Mouse (Mus musculus) heart, embryonic 12.5 days (tissue): ENCODE measurements around the gene Cd72. TPM values are rescaled to one million over a fixed set of nuclear protein-coding genes. Genes with fewer than 3 reads are reported as not detected.

Experiments used
- ATAC-seq: fragments of 200-750 bp; cut with Nextera tagmentation; 2 replicates; pipeline ENCODE4 v1.8.0; 2017; ENCODE audit warnings: moderate TSS enrichment, moderate library complexity; ENCODE audit not compliant: insufficient number of reproducible peaks, low FRiP score
- H3K27ac ChIP-seq: fragments of 300-500 bp; sonication (generic); 2 replicates; pipeline ENCODE4 v1.5.1; 2016; ENCODE audit warnings: mild to moderate bottlenecking, moderate library complexity; ENCODE audit not compliant: poor library complexity, severe bottlenecking
- H3K27me3 ChIP-seq: fragments of 300-500 bp; sonication (generic); replicated peaks from 2 replicates; pipeline ENCODE4 v1.6.1; 2016; ENCODE audit warnings: mild to moderate bottlenecking, moderate library complexity
- H3K36me3 ChIP-seq: fragments of 300-500 bp; sonication (generic); 2 replicates; pipeline ENCODE4 v1.6.1; 2016; ENCODE audit warnings: mild to moderate bottlenecking, moderate library complexity
- H3K4me1 ChIP-seq: fragments of 300-500 bp; sonication (generic); replicated peaks from 2 replicates; pipeline ENCODE4 v1.6.1; 2016; ENCODE audit warnings: mild to moderate bottlenecking
- H3K4me2 ChIP-seq: fragments of 300-500 bp; sonication (generic); 2 replicates; pipeline ENCODE4 v1.6.1; 2016; ENCODE audit warnings: mild to moderate bottlenecking, moderate library complexity
- H3K4me3 ChIP-seq: fragments of 300-500 bp; sonication (generic); 2 replicates; pipeline ENCODE4 v1.5.1; 2016; ENCODE audit warnings: mild to moderate bottlenecking
- H3K9ac ChIP-seq: fragments of 300-500 bp; sonication (generic); 2 replicates; pipeline ENCODE4 v1.6.1; 2016; ENCODE audit warnings: mild to moderate bottlenecking, moderate library complexity
- H3K9me3 ChIP-seq: fragments of 300-500 bp; sonication (generic); replicated peaks from 2 replicates; pipeline ENCODE4 v1.6.1; 2016; ENCODE audit warnings: mild to moderate bottlenecking, moderate library complexity
- WGBS: fragments of 180-500 bp; shearing (Covaris S2); methylation state at CpG from one replicate; pipeline ENCODE4 v1.1.7; 2016; 5-methylcytosine and 5-hydroxymethylcytosine counted together
- polyA plus RNA-seq: library from polyadenylated mRNA; unstranded; fragments of >200 nt; fragmentation: Nextera tagmentation; extraction: Ambion mirVana; gene quantifications from 2 replicates; pipeline ENCODE4 v1.2.1, GENCODE M21; 2016

Cd72 gene
- polyA plus RNA-seq, 1 experiment from 2014 or later = 2.0 TPM

DNA sequence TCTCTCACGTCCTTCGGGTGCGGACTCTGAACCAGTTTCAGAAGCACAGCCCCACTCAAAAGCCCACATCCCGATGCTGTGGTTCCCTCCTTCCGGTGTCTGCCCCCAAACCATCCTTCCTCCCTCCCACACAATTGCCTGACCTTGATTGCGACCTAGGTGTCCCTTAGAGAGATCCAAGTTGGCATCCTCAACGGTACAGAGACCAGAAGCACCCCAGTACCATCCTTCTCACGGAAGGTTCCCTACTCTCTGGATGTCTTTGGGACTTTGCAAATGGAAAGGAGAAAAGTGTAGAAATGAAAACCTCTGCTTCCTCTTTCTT lies 24.1 kb upstream of the Cd72 start:
- no peak overlapping the region for H3K27ac ChIP-seq
- H3K27me3 ChIP-seq = peaks cover 2% of the 10 kb centered on the region; the same call in 1 of the 2 replicates
- peak overlapping the region; percentile 40; the same call in 1 of the 2 replicates for H3K9ac ChIP-seq
- H3K9me3 ChIP-seq = no peaks in the 10 kb centered on the region
- peak overlapping the region; percentile 56 for H3K4me2 ChIP-seq
- 46% methylated on average over 8 of the region's 8 CpGs for WGBS
- H3K4me1 ChIP-seq = no peaks in the 10 kb centered on the region; the same call in 1 of the 2 replicates
- ATAC-seq = 0 out of 2 replicates have a peak, but pooled peaks have one; percentile 10
- H3K4me3 ChIP-seq = peak overlapping the region; percentile 25
- H3K36me3 ChIP-seq = no peaks in the 10 kb centered on the region

DNA sequence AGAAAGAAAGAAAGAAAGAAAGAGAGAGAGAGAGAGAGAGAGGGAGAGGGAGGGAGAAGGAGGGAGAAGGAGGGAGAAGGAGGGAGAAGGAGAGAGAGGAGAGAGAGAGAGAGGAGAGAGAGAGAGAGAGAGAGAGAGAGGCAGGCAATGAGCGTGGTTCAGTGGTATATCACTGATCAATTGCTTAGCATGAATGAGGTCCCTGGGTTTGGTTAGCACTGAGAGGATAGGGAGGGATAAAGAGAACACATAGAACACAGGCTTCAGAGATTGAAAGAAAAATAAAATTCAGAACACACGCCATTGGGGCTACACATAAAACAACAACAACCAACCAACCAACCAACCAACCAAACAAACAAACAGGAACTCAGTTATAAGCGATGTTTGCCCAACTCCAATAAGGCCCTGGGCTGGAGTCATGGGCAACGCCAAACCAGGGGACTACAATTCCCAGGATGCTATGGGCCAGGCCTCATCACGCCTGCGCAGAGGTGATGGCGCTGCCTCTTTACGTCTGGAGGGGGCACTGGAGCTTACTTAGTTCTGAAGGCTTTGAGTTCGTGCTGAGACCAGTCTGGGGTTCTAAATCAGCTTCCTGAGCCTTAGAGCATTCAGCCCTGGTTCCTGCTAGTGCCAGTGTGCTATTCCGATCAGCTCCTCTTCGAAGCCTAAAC lies 23.6 kb upstream of the Cd72 start:
- H3K9me3 ChIP-seq = no peaks in the 10 kb centered on the region
- no peak overlapping the region for H3K27ac ChIP-seq
- H3K36me3 ChIP-seq = no peaks in the 10 kb centered on the region
- ATAC-seq = peak; percentile 94
- H3K4me3 ChIP-seq = peak overlapping the region; percentile 25
- H3K4me1 ChIP-seq = no peaks in the 10 kb centered on the region; the same call in 1 of the 2 replicates
- 15% methylated on average over 11 of the region's 11 CpGs for WGBS
- H3K27me3 ChIP-seq = no peaks in the 10 kb centered on the region
- H3K9ac ChIP-seq = peak overlapping the region; percentile 40; the same call in 1 of the 2 replicates
- H3K4me2 ChIP-seq = peak overlapping the region; percentile 56

DNA sequence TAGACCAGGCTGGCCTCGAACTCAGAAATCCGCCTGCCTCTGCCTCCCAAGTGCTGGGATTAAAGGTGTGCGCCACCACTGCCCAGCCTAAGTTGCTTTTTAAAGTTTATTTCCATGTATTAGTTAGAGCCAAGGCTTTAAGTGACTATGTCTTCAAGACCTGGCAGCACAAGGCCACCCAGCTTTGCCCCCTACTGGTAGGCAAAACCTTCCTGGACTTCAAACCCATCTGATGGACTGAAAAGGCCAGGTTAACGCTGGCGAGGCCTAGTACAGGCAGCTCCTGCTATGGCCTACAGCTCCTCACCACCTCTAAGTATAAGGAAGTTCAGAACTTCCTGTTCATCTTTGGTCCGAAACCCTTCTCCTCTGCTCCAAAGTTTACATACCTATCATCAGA lies 22.2 kb upstream of the Cd72 start:
- Histone ChIP-seq H3K4me2 (no peak overlapping the region), H3K27ac (no peak overlapping the region)
- 82% methylated on average over 6 of the region's 6 CpGs for WGBS

DNA sequence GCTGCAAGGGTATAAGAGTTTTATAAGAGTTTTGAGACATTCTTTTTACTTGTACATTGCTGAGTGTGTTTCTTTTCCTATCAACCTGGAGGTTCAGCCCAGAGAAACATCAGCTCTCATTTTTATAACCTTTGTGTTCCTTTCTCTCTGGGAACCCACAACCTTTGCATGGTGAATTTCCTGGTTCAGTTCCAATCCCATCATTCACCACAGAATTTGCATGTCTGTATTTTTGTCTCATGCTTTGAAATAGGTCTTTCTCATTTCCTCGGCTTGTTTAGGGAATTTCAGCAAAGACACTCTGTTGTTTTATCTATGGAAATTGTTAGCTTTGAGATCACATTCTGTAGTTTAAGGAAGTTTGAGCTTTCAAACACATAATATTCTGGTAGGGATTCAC lies 19.2 kb upstream of the Cd72 start:
- no peak overlapping the region for H3K4me3 ChIP-seq
- no peak overlapping the region for H3K9ac ChIP-seq
- no peaks in the 10 kb centered on the region; the same call in 1 of the 2 replicates for H3K4me1 ChIP-seq
- H3K36me3 ChIP-seq = no peaks in the 10 kb centered on the region
- ATAC-seq = no peak
- H3K27me3 ChIP-seq = no peaks in the 10 kb centered on the region
- no peak overlapping the region for H3K27ac ChIP-seq
- no peak overlapping the region for H3K4me2 ChIP-seq
- WGBS = 70% methylated on average over 1 of the region's 1 CpGs
- H3K9me3 ChIP-seq = no peaks in the 10 kb centered on the region

More for the DNA sequence above, 22.2 kb upstream of the Cd72 start:
- no peak overlapping the region for H3K9ac ChIP-seq
- H3K27me3 ChIP-seq = no peaks in the 10 kb centered on the region
- H3K4me3 ChIP-seq = no peak overlapping the region
- H3K4me1 ChIP-seq = no peaks in the 10 kb centered on the region; the same call in 1 of the 2 replicates
- no peaks in the 10 kb centered on the region for H3K9me3 ChIP-seq
- no peaks in the 10 kb centered on the region for H3K36me3 ChIP-seq
- no peak for ATAC-seq

DNA sequence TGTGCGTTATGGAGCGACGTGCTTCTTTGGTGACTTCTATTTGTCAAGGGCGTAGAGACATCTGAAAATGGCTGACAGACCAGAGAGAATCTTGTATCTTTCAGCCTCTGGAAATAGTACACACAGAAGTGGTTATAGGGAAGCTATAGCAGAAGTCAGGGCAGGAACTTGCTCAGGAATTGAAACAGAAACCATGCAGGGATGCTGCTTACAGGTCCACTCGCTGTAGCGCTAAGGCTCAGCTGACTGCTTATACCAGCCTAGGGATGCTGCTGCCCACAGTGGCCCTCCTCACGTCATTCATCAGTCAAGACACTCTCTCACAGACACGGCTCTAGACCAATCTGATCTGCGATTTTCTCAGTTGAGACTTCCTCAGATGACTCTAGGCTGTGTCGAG lies 15.9 kb upstream of the Cd72 start:
- no peak for ATAC-seq
- 87% methylated on average over 10 of the region's 10 CpGs for WGBS

DNA sequence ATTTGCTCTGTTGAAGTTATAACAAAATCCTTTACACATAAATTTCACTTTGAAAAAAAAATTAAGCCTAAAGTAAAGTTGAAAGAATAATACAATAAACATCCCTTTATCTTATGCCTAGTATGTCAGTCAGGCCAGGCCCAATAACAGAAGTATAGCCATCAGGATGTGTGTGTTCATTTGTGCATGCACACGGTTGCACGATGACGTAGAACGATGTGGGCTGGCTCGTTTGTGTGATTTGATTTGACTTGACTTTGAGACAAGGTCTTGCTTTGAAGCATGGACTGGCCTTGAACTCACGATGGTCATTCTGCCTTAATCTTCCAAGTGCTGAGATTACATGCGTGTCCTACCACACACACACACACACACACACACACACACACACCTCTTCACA lies 12.4 kb upstream of the Cd72 start:
- no peak for ATAC-seq
- Histone ChIP-seq H3K27ac (no peak overlapping the region), H3K4me2 (no peak overlapping the region), H3K4me1 (no peaks in the 10 kb centered on the region), H3K9me3 (no peaks in the 10 kb centered on the region), H3K36me3 (no peaks in the 10 kb centered on the region), H3K27me3 (no peaks in the 10 kb centered on the region), H3K4me3 (no peak overlapping the region), H3K9ac (no peak overlapping the region)
- WGBS = 85% methylated on average over 7 of the region's 7 CpGs

More for the DNA sequence above, 15.9 kb upstream of the Cd72 start:
- H3K36me3 ChIP-seq = no peaks in the 10 kb centered on the region
- no peaks in the 10 kb centered on the region for H3K4me1 ChIP-seq
- no peaks in the 10 kb centered on the region for H3K9me3 ChIP-seq
- H3K9ac ChIP-seq = no peak overlapping the region
- no peak overlapping the region for H3K4me3 ChIP-seq
- H3K27ac ChIP-seq = no peak overlapping the region
- H3K4me2 ChIP-seq = no peak overlapping the region
- no peaks in the 10 kb centered on the region for H3K27me3 ChIP-seq

DNA sequence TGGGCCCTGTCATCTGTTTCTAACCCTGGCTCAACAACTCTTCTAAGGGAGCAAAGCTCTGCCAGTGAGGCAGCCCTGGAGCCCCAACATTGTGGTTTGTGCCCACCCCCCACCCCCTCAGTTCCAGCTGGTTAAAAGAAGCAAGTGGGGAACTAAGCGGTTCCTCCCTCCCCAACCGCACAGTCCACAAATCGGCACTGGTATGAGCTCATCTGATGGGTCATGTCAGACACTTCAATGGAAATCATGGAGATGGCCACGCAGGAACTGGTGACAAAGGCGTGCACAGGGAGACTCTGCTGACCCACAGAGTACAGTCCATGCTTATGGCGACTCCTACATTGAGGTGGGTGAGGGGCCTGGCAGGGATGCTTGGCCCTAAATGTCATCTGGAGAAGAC lies 11.5 kb upstream of the Cd72 start:
- Histone ChIP-seq H3K36me3 (no peaks in the 10 kb centered on the region), H3K4me2 (no peak overlapping the region), H3K4me3 (no peak overlapping the region), H3K9me3 (no peaks in the 10 kb centered on the region), H3K9ac (no peak overlapping the region), H3K27ac (no peak overlapping the region), H3K4me1 (no peaks in the 10 kb centered on the region), H3K27me3 (no peaks in the 10 kb centered on the region)
- 77% methylated on average over 6 of the region's 6 CpGs for WGBS
- ATAC-seq = 0 out of 2 replicates have a peak, but pooled peaks have one; percentile 36

DNA sequence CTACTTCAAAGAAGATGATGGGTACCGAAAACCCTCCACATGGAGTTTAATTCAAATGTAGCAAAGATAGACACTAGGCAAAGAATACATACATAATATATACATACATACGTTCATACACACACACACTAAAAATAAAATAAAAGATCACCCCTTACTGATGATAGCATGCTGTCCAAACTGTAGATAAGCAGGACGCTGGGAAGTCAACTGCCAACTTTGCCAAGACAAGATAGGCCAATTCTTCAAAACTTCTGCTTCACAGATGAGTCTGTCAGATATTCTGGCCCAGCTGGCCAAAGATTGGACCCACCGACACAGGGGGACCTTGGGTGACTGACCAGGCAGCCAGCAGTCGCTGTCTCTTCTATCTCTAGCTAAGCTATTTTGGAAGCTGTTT lies 8.7 kb upstream of the Cd72 start:
- no peak for ATAC-seq
- no peaks in the 10 kb centered on the region for H3K9me3 ChIP-seq
- no peak overlapping the region for H3K27ac ChIP-seq
- no peaks in the 10 kb centered on the region for H3K36me3 ChIP-seq
- WGBS = 80% methylated on average over 5 of the region's 5 CpGs
- no peak overlapping the region for H3K4me2 ChIP-seq
- H3K27me3 ChIP-seq = 0 out of 2 replicates have a peak, but pooled peaks cover 2% of the 10 kb centered on the region
- H3K4me3 ChIP-seq = no peak overlapping the region
- no peaks in the 10 kb centered on the region for H3K4me1 ChIP-seq
- no peak overlapping the region for H3K9ac ChIP-seq

DNA sequence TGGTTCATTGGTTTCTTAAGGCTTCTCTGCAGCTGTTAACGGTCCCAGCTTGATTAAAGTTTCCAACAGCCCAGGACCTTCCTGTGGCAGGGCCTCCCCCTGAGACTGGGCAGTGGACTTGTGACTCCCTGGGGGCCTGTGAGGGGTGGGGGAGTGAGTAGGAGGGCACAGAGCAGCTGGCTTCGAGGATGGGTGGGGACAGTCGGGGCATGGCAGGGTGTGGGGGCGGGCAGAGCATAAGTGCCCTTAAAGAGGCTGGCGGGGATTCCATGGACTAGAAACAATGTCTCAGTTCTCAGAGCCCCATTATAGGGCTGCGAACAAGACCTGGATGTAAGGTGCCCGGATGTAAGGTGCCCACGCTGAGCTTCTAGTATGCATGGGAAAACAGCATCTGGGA lies 2.7 kb upstream of the Cd72 start:
- 14% methylated on average over 8 of the region's 8 CpGs for WGBS
- H3K4me3 ChIP-seq = no peak overlapping the region
- no peaks in the 10 kb centered on the region for H3K36me3 ChIP-seq
- no peak overlapping the region for H3K27ac ChIP-seq
- no peak overlapping the region for H3K4me2 ChIP-seq
- no peaks in the 10 kb centered on the region for H3K9me3 ChIP-seq
- peaks cover 30% of the 10 kb centered on the region for H3K4me1 ChIP-seq
- H3K9ac ChIP-seq = no peak overlapping the region
- no peak for ATAC-seq
- H3K27me3 ChIP-seq = peaks cover 42% of the 10 kb centered on the region

DNA sequence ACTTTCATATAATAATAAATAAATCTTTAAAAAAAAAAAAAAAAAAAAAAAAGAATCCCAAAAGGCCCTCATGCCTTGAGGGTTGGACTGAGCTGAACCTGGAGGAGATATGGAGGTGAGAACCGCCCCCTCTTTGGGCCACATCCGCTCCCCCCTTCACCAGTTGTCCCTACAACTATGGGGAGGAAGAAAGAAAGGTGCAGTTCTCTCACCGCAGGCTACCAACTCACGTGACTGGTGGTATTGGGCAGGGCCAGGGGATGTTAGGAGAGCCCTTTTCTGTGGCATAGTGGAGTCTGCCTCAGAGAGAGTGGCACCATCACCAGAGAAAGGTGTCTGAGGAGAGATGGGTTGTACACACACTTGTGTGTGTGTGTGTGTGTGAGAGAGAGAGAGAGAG lies 2.0 kb upstream of the Cd72 start:
- no peak overlapping the region for H3K9ac ChIP-seq
- peaks cover 49% of the 10 kb centered on the region for H3K27me3 ChIP-seq
- H3K9me3 ChIP-seq = no peaks in the 10 kb centered on the region
- H3K4me3 ChIP-seq = no peak overlapping the region
- H3K4me1 ChIP-seq = peaks cover 30% of the 10 kb centered on the region
- WGBS = 28% methylated on average over 4 of the region's 4 CpGs
- no peaks in the 10 kb centered on the region for H3K36me3 ChIP-seq
- H3K27ac ChIP-seq = no peak overlapping the region
- ATAC-seq = no peak
- H3K4me2 ChIP-seq = no peak overlapping the region

DNA sequence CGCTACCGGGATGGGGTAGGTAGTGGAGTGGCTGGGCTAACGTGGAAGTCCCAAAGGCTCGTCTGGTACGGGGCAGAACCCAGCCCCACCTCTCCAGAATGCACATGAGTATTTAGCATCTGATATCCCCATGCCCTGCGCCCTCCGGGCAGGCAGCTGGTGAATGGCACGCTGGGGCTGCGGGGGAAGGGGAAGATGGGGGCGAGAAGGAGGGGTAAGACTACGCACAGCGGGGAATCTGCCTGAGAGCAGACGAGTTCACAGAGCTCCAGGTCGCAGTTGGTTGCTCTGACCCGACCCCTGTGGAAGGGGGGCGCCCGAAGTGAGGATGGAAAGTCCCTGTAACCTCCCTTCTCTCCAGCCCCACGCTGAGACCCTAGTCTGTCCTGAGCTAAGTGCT lies 1.0 kb downstream of the Cd72 start:
- H3K4me2 ChIP-seq = peak overlapping the region; percentile 71
- no peak overlapping the region for H3K27ac ChIP-seq
- no peak for ATAC-seq
- peaks cover 30% of the 10 kb centered on the region for H3K4me1 ChIP-seq
- H3K9ac ChIP-seq = peak overlapping the region; percentile 48; the same call in 1 of the 2 replicates
- no peaks in the 10 kb centered on the region for H3K9me3 ChIP-seq
- under 1% methylated on average over 18 of the region's 18 CpGs for WGBS
- peaks cover 53% of the 10 kb centered on the region for H3K27me3 ChIP-seq
- H3K4me3 ChIP-seq = peak overlapping the region; percentile 35
- H3K36me3 ChIP-seq = no peaks in the 10 kb centered on the region

DNA sequence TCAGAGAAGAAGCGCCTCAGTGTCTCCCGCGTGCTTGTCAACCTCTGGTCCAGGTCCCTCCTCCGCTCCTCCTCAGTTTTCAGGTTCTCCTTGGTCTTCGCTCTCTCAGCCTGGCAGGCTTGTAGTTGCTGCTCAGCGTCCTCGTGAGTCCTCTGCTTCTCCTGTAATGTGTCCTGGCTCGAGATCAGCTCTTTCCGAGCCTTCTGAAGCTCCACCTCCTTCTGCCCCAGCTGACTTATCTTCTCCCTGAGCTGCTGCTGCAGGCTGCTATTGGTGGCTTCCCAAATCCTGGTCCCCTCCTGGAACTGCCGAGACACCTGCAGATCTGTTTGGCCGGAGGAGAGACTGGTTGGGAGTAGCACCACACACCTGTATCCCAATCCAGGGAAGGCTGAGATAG lies 2.1 kb downstream of the Cd72 start:
- H3K36me3 ChIP-seq = peaks cover 8% of the 10 kb centered on the region
- WGBS = 38% methylated on average over 11 of the region's 11 CpGs
- H3K4me3 ChIP-seq = no peak overlapping the region
- H3K9ac ChIP-seq = no peak overlapping the region
- H3K4me1 ChIP-seq = peaks cover 30% of the 10 kb centered on the region
- no peak for ATAC-seq
- peaks cover 51% of the 10 kb centered on the region for H3K27me3 ChIP-seq
- H3K4me2 ChIP-seq = no peak overlapping the region
- H3K27ac ChIP-seq = no peak overlapping the region
- H3K9me3 ChIP-seq = no peaks in the 10 kb centered on the region
